Mouse (Mus musculus): Measurements from ENCODE around the gene Gnptab.
"Not testable (repeated sequence)": the region's sequence is repeated elsewhere in the genome, so short reads cannot be mapped to it uniquely, and the experiment has no call there.

Gene Gnptab

GRCm38 (mm10) chr10:88379013-88379885 lies at the start of gene Gnptab, which contains the start of gene Dram1:
Gene Gnptab (plus strand): TSS chr10:88379132.
Gene Dram1 (minus strand): TSS chr10:88379080.
- peak; percentile 71 for DNase-seq (ENCODE audit: low read depth, low spot score)

- peak; percentile 25 for DNase-seq (ENCODE audit: low read depth, low spot score)
Observed at GRCm38 (mm10) chr10:88330695-88331094, 48.2 kb upstream of the Gnptab start.

GRCm38 (mm10) chr10:88340660-88341059 lies 38.3 kb upstream of the Gnptab start:
- no peak for DNase-seq (ENCODE audit: low read depth, low spot score)

GRCm38 (mm10) chr10:88341368-88341767 lies 37.6 kb upstream of the Gnptab start:
- DNase-seq (ENCODE audit: low read depth, low spot score) = no peak

GRCm38 (mm10) chr10:88345899-88346401 lies 33.0 kb upstream of the Gnptab start:
- no peak for DNase-seq (ENCODE audit: low read depth, low spot score)

- peak; percentile 20 for DNase-seq (ENCODE audit: low read depth, low spot score)
Observed at GRCm38 (mm10) chr10:88346454-88347245, 32.3 kb upstream of the Gnptab start.

- peak; percentile 92 for DNase-seq (ENCODE audit: low read depth, low spot score)
Observed at GRCm38 (mm10) chr10:88349800-88350199, 29.1 kb upstream of the Gnptab start.

- no peak for DNase-seq (ENCODE audit: low read depth, low spot score)
Observed at GRCm38 (mm10) chr10:88350687-88351086, 28.2 kb upstream of the Gnptab start.

GRCm38 (mm10) chr10:88351411-88352103 lies 27.4 kb upstream of the Gnptab start:
- no peak for DNase-seq (ENCODE audit: low read depth, low spot score)

- DNase-seq (ENCODE audit: low read depth, low spot score) = no peak
Observed at GRCm38 (mm10) chr10:88352549-88352948, 26.4 kb upstream of the Gnptab start.

GRCm38 (mm10) chr10:88354599-88354998 lies 24.3 kb upstream of the Gnptab start:
- no peak for DNase-seq (ENCODE audit: low read depth, low spot score)

GRCm38 (mm10) chr10:88356114-88356982 lies 22.6 kb upstream of the Gnptab start:
- no peak for DNase-seq (ENCODE audit: low read depth, low spot score)

GRCm38 (mm10) chr10:88356983-88357559 lies 21.9 kb upstream of the Gnptab start:
- peak; percentile 31 for DNase-seq (ENCODE audit: low read depth, low spot score)

- DNase-seq (ENCODE audit: low read depth, low spot score) = no peak
Observed at GRCm38 (mm10) chr10:88362218-88362617, 16.7 kb upstream of the Gnptab start.

GRCm38 (mm10) chr10:88364221-88364620 lies 14.7 kb upstream of the Gnptab start:
- no peak for DNase-seq (ENCODE audit: low read depth, low spot score)

- no peak for DNase-seq (ENCODE audit: low read depth, low spot score)
Observed at GRCm38 (mm10) chr10:88369233-88369632, 9.7 kb upstream of the Gnptab start.

GRCm38 (mm10) chr10:88371793-88372192 lies 7.1 kb upstream of the Gnptab start:
- DNase-seq (ENCODE audit: low read depth, low spot score) = peak; percentile 52

GRCm38 (mm10) chr10:88372436-88372835 lies 6.5 kb upstream of the Gnptab start:
- DNase-seq (ENCODE audit: low read depth, low spot score) = no peak

- not testable (repeated sequence) for DNase-seq (ENCODE audit: low read depth, low spot score)
Observed at GRCm38 (mm10) chr10:88372945-88373344, 6.0 kb upstream of the Gnptab start.

- DNase-seq (ENCODE audit: low read depth, low spot score) = peak; percentile 32
Observed at GRCm38 (mm10) chr10:88374984-88375383, 3.9 kb upstream of the Gnptab start.

Measured in ES-CJ7 (cell line).